Mouse (Mus musculus) embryo, embryonic 10 days (tissue): ENCODE measurements around the gene Syt12.
A peak's percentile ranks its signal among the peaks of the same experiment; 100 is the strongest.

Source experiments
- DNase-seq: peaks from one replicate; pipeline ENCODE4 v3.0.0-alpha.2; 2015; ENCODE audit warnings: low spot score

Syt12 gene

DNA sequence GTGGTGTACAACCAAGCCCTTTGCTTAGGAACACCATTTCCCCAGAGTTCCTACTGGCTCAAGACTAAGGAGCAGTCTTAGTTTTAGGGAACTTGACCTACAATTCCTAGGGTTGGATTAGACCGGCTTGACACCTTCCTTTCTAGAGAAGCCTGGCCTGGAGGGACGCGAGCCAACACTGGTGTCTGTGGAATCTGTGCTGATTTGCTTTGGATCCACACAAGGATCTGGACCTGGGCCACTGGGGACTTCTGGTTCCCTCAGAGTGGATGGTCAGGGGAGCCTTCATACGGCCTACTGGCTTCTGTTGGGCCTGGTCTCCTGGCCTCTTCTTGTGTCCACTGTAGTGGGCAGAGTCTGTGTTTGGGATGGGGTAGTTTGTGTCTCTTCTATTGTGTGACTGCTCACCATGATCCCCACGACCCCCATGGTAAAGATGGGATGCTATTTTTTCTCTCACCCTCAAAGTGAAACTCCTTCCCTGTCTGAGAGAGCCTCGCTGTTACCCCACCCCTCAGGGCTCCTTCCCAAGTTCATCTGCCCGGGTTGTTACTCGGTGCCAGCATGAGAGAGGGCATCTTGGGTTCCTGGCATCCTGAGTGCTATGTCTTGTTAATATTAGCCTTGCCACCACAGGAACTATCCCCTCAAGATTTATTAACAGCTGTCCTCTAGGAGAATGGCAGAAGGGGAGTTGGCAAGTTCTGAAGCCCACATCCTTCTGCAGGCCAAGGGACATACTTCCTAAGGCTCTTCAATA lies 30.4 kb downstream of the Syt12 start:
- DNase-seq = no peak

DNA sequence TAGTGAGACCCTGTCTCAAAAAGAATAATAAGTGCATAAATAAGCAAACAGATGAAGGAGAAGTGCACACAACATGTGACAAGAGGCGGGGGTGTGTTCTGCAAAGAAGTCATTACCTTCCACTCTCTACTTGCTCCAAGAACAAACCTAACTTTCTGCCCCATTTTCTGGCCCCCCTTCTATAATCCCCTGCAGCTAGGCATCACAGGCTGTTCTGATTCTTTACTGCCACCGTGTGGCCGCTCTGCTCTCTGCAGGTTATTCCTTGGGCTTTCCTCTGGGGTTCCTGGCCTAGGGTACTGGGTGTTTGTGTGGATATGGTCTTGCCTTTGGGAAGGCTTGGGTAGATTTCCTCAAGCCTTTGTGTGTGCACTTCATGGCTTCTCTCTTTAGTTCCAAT lies 34.8 kb downstream of the Syt12 start:
- DNase-seq = peak; percentile 71

DNA sequence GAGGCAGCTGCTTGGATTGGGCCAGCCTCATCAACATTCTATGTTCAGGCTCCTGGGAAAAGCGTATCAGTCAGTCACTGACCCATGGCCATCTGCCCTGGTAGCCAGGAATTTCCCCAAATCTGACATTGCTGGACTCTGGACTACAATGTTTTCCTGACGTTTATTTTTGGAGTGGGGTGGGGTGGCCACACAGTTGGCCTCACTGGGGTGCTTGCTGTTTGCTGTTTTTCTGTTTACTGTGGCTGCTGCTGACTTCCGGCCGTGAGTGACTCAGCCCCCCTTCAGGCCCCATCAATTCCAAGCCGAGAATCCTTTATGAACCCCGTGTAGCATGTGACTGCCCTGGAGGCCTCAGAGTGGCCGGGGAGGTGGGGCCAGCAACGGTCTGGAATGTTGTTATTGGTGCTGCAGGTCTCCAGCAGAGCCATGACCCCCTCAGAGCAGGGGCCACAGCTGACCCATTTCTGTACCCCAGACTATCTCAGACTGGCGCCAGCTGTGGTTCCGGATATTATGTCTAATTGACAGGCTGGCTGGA lies 35.6 kb downstream of the Syt12 start:
- DNase-seq = peak; percentile 60

DNA sequence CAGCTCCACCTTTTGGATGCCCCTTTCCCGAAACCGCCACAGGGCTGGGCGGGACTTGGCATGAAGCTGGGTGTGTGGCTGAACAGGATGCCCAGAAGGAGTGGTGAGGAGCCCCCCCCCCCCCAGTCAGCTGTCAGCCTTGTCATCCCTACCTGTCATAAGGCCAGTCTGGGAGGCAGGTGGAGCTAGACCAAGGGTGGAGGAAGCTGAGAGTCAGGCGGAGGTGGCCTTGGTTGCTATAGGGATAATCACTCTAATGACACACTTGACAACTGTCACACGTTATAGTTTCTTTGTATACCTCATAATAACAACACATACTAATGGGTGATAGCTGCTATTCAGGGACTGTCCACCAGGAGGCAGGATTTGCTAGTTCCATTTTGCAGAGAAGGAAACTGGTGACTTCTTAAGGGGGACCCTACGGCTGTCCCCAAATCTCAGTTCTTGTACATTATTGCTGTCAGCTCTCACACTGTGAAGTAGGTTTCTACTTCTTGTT lies 36.1 kb downstream of the Syt12 start:
- DNase-seq = peak; percentile 75

DNA sequence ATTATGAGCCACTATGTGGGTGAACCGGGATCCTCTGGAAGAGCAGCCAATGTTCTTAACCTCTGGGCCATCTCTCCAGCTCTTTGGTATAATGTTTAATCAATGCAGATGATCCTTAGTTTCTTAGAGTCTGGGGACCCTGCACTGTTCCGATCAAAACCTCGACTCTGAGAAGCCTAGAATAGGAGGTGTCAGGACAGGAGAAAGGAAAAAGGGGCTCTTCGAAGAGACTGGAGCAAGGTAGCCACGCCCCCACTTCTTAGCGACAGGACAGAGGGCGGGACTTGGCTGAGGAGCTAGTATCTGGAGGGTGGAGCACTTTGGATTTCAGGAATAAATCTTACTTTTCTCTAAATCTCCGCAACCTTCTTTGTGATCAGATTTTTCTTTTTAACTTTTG lies 37.0 kb downstream of the Syt12 start:
- peak; percentile 70 for DNase-seq

DNA sequence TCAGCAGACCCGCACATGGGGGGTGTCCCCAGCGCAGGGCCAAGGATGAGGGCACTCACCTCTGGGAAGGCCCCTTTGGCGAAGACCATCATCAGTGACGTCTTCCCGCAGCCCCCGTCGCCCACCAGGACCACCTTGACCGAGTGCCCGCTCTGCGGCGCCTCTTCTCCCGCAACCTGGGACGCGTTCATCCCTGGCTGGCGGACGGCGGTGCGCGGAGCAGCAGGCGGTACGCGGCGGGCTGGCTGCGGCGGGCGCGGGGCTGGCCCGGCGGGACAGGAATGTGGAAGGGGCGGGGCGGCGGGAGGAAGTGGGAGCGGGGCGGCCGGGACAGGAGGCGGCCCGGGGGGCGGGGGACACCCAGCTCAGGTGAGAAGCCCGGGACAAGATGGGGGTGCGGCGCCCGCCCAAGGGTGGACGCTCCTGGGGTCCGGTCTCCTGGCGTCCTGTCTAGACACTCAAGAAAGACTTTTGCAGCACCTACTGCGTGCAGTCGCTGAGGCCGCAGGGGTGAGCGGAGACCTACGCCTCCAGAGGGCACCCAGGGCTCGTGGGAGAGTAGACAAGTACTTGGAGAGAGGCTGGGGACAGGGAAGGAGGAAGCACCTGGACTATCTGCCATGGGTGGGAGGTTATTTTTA lies 38.0 kb downstream of the Syt12 start, which contains the start of gene Rhod:
Gene Rhod, minus strand, starts transcription at position 272 of the 641 bp plus-strand sequence.
- DNase-seq = peak; percentile 52

DNA sequence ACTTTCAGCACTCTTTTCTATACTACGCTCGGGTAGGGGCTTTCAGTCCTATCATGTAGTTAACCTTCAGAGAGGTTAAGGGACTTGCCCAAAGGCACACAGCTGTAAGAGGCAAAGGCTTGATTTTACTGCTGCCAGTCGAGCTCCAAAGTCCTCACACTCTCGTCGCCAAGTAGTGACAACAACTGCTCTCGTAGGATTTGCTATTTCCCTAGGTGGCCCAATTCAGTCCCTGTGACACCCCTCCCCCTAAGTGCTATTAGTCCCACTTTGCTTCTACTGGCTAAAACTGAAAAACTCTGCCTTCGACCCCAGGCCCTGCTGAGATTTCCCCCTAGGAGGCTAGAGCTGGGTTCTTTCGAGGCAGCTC lies 38.5 kb downstream of the Syt12 start:
- DNase-seq = peak; percentile 9

DNA sequence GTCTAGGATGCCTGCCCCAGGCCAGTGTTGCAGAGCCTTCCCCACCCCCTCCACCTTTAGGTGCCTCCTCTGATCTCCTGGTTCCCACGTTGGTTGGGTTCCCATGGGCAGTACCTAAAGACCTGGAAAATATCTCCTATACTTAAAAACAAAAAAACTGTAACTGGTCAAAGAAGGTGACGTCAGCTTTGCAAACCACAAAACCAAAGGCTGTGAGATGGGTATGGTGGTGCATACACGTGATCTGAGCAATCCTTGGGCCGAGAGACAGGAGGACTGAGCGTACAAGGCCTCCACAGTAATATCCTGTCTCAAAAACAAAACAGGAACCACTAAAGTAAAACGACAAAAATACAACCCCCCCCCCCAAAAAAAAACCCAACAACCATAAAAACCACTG lies 39.4 kb downstream of the Syt12 start:
- DNase-seq = no peak

DNA sequence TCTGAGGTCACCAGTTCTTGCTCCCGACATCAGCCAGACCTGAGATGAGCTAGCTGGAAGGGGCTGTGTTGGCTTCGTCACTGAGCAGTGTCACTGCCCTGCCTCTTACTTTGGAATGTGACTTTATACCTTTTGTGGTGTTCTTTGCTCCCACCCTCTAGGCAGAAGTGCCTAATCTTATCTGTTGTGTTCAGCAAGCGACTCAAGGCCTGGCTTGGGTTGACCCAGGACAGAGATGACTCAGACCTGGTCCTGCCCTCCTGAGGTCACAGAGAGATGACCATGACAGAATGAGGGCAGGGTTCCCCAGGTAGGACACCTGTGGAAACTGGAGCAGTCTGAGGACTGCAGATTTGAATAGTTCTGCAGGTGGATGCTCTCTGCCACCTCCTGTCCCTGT lies 41.0 kb downstream of the Syt12 start:
- DNase-seq = no peak

DNA sequence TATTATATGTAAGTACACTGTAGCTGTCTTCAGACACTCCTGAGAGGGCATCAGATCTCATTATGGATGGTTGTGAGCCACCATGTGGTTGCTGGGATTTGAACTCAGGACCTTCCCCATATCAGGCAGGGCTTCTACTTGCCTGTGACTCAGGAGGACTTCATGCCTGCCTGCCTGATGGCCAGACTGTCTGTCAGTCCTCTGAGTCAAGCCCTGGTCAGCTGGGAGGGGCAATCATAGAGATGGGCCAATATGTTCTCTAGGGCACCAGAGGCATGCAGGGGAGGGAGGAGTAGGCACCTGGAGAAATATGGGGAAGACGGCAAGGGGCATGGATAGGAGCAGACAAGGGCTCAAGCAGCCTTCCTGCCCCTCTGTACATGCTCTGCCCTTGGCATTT lies 42.2 kb downstream of the Syt12 start:
- DNase-seq = no peak

DNA sequence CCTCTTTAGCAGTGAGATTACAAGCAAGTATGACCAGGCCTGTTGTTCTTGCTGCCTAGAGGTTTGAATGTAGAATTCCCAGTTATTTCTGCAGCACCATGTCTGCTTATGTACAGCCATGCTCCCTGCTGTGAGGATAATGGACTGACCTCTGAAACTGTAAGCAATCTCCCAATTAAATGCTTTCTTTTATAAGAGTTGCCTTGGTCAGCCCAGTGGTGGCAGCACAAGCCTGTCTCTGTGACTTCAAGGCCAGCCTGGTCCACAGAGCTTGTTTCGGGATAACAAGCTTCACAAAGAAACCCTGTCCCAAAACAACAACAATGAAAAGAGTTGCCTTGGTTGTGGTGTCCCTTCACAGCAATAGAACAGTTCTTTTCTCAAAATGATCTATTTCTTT lies 43.5 kb downstream of the Syt12 start:
- DNase-seq = no peak

DNA sequence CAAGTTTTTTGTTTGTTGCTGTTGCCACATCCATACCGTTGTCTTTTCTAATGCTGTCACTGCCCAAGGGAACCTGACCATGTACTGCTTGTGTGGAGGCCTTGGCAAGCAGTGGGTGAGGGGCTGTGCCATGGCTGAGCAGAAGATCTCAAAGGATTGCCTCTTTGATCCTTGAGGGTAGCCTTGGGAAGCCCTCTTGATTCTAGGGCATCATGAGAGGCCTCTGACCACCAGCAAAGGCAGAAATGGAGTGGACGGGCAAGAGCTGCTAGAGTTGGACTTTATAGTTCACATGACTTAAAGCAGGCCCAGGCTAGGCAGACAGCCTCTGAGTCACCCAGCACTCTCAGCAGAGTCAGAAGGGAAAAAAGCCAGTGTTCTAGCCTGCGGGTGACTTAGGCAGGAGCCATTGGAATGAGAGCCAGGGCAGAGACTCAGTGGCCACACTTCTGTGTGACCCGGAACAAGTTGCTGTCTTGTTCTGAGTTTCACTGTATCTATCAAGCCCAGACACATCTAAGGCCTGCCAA lies 47.1 kb downstream of the Syt12 start:
- DNase-seq = no peak

DNA sequence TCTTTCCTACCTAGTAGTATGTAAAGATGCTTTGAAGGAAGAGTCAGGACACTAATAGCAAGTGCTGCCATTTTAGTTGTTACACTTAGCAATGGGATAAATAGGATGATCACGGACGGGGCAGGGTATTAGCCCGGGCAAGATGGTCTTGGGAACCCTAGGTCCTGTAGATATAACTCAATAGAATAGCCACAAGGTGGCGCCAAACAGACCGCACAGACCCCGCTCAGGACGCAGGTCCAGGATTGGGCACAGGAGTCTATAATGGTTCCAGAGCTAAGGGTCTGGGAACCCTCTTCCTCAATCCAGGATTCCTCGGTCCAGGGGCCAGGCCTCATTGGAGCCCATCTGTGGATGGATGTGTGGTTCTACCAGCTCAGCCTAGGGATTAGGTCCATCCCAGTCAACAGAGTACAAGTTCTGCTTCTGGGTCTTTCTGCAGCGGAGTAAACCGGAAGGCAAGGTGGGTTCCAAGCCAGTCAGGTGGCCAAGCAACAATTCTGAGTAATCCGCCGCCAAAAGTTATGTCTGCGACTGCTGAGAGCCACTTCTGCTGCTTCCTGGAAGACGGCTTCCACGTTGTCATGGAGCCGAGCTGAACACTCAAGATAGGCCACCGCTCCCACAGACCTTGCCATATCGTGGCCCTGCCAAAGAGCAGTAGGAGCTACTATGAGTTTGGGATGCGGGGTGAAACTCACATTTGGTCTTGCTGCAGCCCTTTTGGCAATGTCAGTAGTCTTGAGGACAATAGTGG lies 51.5 kb downstream of the Syt12 start:
- DNase-seq = peak; percentile 68

DNA sequence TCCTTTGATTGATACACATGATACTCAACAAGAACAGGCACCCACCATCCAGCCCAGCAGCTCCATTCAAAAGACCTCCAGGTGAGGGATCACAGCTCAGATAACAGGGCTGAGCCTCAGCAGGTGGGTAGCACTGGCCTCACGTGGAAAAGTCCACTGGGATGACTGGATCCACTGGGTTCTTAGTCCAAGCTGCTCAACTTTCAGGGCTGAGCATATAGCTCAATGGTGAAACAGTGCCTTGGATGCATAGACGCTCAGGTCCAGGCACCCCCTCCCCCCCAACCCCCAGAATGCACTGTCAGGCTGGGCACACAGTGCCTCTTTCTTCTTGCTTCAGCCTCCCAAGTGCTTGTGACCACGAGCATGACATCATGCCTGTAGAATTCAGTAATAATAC lies 54.2 kb downstream of the Syt12 start:
- DNase-seq = no peak

DNA sequence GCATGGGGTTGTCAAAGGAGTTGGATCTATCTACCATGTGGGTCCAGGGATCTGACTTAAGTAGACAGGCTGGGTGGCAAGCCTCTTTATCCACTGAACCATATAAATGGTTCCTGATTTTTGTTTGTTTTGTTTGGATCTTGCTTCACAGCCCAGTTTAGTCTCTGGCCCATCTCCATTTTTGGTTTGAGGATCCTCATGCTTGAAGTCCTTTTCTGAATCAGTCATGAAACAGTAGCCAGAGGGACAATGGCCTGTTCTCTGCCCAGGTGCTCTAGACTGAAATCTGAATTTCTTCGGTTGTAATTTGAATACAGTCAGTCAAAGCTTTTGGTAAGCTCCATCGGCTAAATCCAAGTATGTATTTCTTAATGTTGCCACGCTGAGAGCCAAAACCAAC lies 54.7 kb downstream of the Syt12 start:
- no peak for DNase-seq

DNA sequence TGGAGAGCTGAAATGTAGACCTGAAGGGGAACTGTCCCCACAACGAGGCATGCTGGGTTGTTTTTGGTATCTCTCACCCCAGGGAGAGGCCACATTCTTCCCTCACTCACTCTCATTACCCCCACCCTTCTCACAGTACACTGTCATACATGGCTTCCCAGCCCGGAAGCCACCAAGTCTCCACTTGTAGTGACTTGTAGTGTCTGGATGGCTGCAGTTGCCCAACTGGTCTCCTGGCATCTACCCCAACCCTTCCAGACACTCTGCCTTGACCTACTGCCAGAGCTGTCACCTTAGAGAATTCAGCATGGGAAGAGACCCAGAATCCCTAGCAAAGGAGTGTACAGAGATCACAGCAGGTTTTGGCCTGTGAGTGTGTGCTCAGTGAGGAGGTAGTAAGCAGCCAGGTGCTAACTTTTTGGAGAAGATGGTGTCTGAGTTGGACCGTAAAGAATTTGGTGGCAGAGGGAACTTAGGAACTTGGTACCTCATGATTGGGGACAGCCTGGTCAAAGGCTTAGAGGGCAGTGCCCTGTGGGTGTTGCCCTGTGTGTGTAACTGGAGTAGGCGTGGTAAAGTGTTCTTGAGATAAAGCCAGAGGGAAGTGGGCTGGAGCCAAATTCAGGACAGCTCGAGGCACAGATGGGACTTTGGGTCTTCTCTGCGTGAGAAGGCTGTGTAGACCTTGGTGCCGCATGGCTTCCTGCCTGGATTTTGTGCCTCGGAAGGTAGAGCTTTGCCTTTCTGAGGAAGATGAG lies 56.9 kb downstream of the Syt12 start:
- DNase-seq = no peak

DNA sequence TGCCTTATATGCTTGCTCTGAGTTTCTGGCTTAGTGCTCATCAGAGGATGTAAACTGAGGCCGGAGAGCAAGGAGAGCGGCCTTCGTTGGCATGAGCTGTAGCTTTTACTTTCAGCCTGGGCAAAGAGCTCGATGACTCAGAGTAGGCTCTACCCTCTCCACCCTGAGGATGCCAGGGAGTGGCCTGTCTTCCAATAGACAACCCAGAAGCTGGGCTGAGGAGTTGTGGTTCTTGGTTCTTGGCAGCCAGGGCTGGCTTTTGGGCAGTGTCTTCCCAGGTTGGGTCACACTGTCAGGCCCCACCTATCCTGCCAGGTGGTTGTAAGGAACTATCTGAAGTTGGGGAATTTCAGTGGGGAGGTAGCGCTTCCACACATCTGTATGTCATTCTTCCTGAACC lies 57.5 kb downstream of the Syt12 start:
- no peak for DNase-seq

DNA sequence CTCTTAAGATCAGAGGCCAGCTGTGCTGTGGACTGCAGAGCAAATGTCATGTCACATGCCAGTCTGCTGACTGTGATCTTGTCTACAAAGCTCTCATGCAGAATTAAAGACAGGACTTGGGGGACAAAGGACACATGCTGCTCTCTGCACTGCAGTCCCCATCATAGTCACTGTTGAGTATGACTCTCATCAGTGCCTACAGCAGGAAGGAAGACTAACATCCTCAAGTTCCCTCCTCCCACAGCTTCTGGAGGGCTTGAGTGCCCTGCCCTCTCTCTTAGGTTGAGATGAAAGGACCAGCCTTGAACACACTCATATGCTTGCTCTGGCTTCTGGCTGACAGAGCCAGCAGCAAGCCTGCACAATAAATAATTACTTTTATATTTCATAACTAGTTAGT lies 59.5 kb downstream of the Syt12 start:
- DNase-seq = no peak

DNA sequence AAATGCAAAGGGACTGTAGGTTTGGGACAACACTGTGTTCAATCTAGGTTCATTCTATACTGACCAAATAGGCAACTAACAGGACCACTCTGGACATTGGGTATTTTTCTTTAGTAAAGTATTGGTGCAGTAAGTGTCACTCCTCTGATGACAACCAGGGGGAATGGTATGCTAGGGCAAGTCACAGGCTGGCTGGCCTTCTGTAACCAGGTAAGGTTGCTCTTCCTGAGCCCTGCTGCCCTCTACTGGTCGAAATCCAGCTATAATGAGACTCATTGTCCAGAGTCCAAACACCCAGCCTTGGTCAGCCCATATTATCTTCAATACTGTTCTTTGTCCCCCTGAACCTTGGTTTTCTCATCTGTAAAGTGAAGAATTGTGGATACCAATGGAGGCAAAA lies 60.1 kb downstream of the Syt12 start:
- DNase-seq = peak; percentile 88

DNA sequence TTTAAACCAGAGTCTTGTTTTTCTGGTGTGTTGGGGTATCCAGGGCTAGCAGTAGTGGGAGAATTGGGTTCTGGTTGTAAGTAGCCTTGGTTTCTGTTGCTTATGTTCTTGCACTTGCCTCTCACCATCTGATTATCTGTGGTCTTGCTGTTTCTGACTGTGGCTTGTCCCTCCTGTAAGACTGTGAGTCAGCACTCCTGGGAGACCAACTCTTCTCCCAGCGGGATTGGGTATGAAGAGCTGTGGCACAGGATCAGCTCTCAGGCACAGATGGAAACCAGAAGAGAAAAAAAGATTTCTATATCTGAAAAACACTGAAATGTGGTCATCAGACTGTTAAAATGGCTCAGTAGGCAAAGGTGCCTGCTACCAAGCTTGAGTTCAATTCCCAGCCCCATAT lies 62.6 kb downstream of the Syt12 start:
- DNase-seq = no peak

DNA sequence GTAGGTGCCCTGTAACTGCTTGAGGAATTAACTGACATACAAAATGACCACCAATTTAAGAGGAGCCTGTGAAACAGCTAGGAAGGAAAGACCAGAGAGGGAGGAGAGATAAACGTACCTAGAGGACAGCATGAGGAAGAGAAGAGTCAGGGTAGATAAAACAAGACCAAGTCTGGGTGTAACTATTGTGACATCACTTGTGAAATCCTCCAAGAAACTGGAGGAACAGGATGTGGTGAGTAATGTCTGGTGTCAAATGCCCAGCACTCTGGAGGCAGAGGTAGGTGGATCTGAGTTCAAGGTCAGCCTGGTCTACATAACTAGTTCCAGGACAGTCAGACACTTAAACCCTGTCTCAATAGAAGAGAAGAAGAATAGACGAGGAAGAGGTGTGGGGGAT lies 68.2 kb downstream of the Syt12 start:
- no peak for DNase-seq

DNA sequence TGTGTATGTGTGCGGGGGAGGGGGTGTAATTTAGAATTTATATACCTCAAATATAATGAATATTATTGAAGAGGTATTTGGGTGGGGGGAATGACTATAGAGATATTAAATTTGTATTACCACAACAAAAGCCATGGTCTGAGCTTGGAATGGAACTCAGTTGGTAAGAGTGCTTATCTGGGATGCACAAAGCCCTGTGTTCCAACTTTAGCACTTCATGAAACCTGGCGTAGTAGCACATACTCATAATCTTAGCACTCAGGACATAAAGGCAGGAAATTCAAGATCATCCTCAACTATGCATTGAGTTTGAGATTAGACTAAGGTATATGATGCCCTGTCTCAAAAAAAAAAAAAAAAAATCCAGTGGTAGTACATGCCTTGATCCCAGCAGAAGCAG lies 72.4 kb downstream of the Syt12 start:
- no peak for DNase-seq
